Mouse (Mus musculus) kidney, adult 9 months (tissue): ENCODE results near the gene Eif1ad.
"Not testable (repeated sequence)": the region's sequence is repeated elsewhere in the genome, so short reads cannot be mapped to it uniquely, and the experiment has no call there.

Source experiments
- DNase-seq: peaks from one replicate; pipeline ENCODE4 v3.0.0; 2022

The Eif1ad gene

DNA sequence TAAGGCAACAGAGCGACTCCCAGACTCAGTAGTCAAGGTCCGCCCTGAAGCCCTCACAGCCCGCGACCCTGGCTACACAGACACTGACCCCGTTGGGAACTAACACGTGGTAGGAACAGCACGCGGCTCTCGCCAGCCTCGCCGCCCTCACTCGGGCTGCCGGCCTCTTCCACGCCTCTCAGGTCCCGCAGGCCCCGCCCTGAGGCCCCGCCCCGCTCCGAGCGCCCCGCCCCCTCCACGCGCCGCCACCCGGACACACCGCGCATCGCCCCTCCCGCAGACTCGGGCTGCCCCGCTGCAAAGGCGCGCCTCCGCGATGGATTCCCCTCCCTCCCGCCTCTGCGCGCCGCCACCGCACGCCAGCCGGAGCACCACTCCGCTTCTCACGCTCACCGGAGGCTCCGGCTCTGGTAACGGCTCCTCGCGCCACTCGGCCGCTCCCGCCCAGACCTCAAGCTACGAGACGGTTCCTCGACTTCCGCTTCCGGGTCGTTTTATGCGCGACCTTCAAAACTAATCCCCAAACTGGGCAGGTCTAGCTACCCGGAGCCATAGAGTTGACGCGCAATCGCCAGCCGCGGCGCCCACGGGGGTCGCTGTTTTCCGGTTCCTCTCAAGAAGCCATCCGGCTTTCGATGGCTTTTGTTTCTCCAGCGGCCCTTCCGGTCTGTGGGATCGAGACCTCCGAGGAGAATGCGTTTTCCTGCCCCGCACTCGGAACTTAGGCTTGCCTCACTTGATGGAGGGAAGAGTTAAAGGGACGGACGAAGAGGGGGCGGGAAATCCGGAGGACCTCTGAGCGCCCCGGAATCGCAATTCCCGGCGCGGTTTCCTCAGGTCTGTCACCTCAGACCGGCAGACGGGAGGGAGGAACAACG is at the start of gene Eif1ad:
TSS of gene Eif1ad (plus strand) at position 567 of the 878 bp plus-strand sequence.
- DNase-seq: peak; percentile 97

DNA sequence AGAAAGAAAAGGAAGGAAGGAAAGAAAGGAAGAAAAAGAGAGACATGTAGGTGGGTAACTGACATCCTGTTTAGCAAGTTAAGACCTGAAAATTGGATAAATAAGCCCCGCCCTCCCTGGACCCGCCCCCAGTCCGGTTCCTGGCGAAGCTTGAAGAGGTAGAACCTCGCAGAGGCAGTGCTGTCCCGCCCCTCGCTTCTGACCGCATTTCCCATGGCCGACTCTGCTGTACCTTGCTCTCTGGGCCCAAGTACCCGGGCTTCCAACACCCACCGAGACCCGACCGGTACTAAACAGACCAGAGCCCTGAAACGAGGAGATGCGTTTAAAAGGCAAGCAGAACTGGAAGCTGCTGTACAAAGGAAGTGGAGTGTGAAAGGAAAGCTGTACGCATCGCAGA is 42.7 kb upstream of the Eif1ad start:
- peak; percentile 71 for DNase-seq

DNA sequence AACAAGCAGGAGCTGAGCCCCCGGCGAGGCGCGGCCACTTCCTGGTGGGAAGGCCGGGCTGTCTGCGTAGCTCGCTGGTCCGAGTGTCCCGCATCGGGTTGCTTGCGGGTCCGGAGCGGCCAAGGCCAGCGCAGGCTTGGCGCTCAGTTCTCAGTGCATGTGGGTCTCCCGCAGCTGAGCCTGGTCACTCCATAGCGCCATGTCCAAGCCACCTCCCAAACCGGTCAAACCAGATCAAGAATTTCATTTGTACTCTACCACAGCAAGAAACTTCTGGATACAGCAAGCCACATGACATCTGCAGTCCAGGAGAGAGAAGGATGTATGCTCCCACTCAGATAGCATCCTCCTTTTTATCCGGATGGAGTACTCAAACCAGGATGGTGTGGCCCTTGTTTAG is 38.6 kb upstream of the Eif1ad start:
- DNase-seq: peak; percentile 39

DNA sequence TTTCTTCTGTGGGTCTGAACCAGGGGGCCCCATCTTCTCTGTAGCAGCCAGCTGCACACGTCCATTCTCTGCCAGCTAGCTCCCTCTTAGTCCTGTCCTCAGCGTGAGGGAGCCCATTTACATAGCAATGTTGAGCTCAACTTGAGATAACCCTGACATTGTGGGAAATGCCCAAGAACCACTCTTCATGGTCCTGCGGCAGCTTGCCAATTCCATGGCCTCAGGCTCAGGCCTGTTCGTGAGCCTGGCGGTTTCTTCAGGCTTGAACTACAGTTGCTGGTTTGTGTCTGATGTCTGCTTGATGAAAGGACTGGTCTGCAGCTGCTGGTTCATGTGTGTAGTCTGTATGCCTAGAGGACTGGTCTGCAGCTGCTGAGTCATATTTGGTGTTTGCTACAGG is 31.8 kb upstream of the Eif1ad start:
- no peak for DNase-seq

DNA sequence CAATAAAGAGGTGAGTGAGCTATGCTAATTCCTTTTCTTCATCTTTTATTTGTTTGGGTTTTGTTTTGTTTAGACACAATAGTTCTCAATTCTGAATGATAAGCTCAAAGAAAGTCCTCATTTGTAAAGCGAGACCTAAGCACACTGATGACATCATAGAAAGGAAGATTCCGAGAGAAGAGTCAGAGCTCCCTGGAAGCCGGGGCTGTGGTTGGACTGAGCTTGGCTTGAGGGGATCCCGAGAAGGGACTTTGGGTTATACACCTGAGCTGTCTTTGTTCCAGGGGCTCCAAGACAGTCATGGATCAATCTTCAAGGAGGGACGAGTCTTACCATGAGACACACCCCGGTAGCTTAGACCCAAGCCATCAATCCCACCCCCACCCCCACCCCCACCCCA is 31.1 kb upstream of the Eif1ad start, which contains the start of gene Catsper1:
TSS of gene Catsper1 (plus strand) at position 301 of the 400 bp plus-strand sequence.
- no peak for DNase-seq

DNA sequence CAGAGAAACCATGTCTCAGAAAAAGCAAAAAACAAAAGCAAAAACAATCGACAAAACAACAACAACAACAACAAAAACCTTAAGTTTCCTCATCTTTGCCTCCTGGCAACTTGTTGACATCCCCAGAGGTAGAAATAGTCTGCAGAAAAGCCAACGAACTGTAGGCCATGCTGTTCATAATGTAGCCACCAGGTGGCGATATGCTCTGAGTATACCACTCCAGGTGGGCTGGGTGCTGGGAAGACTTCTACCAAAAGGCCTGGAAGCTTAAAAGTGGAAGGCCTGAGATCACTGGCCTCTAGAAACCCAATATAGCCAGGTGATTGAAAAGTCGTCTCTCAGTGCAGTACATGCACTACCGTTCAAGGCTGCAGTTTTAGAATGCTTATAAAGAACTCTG is 28.6 kb upstream of the Eif1ad start:
- peak; percentile 83 for DNase-seq

DNA sequence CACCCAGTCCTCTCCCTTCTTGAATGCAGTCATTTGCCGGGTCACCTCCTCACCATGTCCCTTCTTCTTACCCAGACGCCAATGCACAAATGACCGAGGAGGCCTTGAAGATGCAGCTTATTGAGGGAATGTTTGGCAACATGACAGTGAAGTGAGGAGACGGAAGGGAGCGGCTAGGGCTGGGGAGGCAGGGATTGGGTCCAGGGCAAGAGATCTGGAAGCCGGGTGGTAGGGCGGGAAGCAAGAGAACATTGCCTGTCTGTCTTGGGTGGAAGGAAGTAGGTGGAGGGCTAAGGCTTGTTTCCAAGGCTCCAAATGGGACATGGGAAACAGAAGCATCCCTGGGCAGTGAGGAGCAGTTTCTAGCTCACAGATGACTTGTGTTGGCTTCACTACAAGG is 25.2 kb upstream of the Eif1ad start:
- no peak for DNase-seq

DNA sequence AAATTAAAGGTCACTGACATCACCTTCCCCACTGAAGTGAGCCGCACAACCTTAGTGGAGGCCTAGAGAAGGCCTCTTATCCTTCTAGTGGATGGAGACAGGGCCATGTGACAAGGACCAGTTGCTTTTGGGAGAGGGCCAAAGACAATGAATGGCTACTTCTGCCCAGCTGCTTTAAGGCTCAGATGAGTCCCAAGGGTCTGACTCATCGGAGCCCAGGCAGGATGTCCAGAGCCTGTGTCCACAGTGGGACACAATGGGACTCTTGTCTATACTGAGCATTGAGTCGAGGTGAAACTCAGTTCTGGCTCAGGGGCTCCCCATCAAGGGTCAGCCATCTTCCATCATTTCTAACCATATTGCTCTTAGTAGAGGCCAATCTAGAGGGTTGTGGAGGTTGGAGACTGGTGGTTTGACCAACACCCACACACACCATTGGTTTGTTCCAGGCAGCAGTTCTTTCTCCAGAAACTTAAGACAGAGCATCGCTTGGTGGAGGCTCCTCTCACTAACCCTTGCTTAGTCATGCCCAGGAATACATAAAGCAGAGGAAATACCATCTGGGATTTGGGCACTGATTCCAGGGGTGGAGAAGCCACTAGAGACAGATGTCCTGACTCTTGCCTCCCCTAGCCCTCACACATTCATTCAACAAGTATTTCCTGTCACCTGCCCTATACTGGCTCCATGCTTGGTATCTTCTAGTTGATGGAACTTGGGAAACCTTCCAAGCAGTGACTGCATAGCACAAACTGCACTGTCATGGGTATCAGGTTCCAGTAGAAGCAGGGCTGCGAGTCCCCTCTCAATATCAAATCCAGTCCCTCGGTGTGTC is 21.0 kb upstream of the Eif1ad start:
- DNase-seq: no peak

DNA sequence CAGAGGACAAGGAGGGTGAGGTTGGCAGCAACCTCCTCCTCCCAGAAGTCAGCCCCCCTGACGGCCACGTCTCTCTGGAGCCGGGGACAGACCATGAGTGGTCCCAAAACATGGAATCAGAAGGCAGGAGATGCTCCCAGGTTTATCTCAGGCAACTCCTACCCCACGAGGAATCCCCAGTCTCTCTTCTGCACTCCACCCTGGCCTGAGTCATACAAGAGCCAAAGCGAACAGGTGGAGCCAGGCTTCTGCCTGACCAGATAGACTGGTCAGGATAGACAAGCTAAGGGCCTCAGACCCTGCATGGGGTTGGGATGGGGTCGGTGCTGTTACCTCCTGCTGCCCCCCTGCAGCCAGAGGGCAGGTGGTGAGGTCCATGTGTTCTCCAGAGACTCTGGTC is 18.5 kb upstream of the Eif1ad start:
- no peak for DNase-seq

DNA sequence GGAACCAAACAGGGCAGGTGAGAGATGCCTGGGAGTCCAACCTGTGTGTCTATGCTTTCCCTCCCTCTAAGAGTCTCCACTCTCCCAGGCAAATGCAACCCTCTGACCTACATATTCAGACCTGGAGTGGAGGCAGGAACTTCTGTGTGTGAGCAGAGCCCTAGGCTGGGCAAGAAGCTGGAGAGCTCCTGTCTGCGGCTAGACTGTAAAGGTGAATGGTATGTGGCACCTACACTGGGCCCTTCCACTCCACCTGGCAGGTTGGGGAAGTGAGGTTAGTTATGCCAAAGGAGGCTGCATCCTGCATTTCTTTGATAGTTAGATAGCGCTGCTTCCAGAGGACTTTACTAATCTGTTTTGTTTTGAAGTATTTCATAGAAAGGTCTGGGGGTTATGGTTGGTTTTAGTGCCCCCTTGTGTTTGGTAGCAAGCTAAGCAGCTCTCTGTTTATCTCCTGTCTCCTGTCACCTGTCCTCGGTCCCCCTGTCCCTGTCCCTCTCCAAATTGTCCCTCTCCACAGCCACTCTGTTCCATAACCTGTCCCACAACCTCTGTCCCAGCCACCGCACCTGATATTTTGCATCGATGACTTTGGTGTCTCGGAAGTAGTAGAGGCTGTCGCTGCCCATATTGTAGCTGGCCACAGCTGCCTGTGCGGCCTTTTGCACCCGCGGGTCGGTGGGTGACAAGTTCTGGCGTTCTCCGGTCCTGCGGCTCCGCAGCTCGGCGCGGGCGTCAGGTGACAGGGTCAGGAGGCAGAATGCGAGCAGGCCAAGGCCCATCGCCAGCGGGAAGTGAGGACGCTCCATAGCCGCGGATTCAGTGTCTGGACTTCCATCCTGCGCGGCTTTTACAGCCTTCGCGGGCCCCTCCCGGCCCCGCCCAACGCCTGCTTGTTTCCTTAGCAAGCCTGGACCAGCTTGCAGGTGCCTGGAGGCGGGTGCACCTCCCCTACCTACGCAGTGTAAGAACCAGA is 17.7 kb upstream of the Eif1ad start:
- peak; percentile 31 for DNase-seq

DNA sequence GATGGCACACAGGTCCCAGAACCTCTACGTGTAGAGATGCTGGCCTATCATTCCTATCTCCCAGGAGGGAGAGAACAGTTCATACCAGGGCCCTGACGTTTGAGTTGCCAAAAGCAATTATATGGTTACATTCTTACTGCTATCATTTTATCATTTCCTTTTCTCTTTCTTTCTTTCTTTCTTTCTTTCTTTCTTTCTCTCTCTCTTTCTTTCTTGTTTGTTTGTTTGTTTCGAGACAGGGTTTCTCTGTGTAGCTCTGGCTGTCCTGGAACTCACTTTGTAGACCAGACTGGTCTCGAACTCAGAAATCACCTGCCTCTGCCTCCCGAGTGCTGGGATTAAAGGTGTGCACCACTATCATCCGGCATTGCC is 17.1 kb upstream of the Eif1ad start, which contains the start of gene Cst6:
TSS of gene Cst6 (minus strand) at position 73 of the 372 bp plus-strand sequence.
- not testable (repeated sequence) for DNase-seq

DNA sequence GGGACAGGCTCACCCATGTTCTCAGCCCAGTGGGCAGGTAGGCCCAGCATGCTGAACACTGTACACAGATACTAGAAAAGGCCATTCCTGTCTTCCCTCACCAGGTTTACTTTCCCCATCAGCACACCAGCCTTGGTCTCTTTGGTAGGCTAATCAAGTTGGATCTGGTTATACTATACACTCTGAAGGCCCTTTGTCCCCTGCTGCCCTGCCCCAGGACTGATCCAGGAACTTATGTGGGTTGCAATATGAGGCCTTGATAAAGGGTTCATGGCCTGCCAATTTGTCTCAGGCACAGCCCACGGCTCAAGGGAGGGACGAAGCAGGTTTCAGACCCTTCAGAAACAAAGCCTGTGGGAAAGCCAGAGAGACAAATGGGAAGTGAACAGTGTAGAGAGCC is 12.9 kb upstream of the Eif1ad start:
- no peak for DNase-seq

DNA sequence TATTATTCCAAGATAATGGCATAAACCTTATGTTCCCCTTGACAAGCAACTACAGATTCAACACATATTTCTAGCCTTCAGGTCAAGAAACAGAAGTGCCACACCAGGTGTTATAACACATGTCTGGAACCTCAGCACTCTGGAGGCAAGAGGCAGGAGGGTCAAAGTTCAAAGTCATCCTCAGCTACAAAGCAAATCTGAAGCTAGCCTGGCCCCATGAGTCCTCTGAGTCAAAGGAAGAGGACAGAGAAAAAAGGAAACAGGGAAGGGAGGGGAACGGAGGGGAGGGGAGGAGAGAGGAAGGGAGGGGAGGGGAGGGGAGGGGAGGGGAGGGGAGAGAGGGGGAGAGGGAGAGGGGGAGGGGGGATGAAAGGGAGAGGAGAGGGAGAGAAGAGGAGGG is 10.5 kb upstream of the Eif1ad start:
- no peak for DNase-seq

DNA sequence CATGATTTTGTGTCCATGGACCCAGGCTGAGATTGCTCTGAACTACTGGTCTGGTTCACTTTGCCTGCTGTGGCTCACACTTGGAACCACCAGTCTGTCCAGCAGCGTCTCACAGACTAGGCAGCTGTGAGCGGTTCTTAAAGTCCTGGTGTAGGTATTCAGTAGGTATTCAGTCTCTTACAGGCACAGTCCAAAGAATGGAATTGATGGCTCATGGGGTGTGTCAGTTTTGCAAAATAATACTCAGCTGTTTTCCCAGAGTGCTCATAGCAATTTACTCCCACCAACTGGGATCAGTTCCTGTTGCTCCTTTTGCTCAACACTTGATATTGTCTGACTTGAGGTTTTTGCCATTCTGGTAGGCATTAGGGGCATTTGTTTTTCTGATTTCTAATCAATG is 4.4 kb upstream of the Eif1ad start:
- DNase-seq: no peak

DNA sequence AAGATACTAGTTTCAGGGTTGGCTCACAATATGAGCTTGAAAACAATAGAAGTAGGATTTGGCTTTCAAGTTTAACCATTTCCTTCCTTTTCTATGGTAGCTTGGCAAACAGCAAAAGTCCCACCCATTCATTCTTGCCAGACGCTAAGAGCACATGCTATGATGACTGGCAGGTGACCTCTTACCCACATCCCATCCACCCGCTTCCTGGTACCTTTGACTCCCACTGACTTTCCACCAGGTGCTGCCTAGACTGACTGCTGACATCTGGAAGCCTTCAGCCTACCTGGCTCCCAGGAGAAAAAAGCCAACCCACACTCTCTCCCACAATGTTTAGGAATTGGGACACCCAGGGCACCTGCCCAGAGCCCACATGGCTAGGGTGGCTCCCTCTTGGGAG is 2.4 kb upstream of the Eif1ad start:
- no peak for DNase-seq

DNA sequence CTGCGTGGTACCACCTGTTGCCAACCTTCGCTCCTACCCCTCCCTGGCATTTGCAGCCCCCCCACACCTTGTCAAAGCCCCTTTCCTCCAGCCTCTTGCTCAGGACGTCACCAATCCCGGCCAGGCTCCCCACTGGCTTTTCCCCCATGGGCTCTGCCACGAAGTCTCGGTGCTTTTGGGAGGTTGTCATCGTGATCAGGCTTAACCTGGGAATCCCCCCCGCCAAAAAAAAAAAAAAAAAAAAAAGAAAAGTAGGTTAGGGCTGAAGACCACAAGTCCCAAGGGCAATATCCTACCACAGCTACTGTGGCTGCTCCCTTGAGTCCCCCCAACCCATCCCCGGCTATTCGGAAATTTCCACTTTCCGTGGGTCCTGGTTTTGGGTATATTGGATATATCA is 790 bp upstream of the Eif1ad start:
- DNase-seq: no peak

DNA sequence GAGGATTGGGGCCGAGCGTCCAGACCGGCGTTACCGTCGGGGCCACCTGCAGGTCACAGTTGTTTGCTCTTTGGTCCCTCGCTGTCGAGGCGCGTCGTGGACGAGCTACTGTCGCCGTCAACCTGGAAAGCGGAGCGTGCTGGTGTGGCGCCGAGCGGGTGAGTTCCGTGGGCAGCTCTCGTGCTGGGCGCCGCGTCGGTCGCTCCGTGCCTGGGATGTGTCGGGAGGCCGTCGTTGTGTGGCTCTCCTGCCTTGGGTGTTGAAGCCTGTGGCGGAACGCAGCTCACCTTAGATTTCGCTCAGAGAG is 465 bp downstream of the Eif1ad start, which contains the start of gene Banf1:
TSS of gene Banf1 (minus strand) at position 116 of the 307 bp plus-strand sequence.
- DNase-seq: no peak

DNA sequence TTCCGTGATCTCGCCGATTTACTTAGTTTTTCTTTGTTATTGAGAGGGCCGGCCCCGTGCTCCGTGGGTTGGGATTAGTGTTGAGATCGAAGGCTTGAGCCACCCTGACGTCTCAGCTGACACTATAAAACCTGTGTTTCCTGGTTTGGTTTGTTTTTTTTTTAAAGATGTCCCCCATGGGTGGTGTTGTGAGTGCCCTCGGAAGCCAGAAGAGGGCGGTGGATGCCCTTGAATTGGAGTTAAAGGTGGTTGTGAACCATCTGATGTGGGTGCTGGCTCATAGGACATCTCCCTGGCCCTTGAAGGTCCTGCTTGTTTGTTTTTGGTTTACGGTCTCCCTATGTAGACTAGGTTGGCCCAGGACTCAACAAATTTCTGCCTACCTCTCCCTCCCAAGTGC is 914 bp downstream of the Eif1ad start:
- DNase-seq: no peak

DNA sequence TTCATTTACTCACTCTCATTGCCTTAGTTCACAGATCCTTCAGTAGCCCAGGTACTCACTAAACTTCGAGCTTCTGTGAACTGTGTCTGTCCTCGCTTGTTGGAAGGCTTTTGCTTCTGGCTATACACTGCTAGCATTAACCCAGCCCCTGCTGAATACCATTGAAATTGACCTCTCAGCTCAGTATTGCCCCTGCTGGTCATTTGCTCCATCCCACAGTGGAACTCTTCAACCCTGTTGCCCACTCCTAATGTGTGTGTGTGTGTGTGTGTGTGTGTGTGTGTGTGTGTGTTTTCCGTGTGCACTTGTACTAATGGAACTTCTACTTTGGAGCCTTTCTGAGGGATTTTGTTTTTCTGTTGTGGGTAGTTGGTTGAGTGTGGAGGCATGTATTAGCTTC is 4.4 kb downstream of the Eif1ad start:
- DNase-seq: no peak

DNA sequence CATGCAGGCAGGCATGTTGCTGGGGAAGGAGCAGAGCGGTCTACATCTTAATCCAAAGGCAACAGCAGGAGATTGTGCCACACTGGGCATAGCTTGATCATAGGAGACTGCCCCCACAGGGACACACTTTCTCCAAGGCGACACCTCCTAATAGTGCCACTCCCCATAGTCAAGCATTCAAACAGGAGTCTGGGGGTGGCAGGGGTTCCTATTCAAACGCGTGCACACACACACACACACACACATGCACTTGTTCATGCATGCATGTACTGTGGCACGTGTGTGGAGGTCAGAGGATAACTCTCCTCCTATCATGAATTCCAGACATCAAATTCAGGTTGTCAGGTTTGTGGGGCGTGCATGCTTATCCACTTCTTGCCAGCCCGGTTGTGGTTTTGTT is 6.2 kb downstream of the Eif1ad start:
- no peak for DNase-seq

DNA sequence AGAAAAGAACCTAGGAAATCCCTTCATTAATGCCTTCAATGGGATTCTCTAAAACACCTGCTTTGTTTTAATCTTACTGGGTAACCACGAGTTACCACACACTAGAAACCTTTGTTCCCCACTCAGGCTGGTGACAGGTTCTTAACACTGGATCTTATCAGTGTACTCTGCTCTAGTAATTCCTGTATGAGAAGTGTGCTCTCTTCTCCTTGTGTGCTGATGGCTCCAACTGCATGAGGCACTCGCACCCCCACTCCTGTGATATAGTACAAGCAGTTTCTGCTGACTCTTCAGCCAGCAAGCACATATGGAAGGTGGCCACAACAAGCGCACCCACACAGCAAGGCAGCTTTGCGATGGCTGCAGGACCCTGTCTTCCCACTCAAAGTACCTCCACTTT is 7.6 kb downstream of the Eif1ad start:
- no peak for DNase-seq

DNA sequence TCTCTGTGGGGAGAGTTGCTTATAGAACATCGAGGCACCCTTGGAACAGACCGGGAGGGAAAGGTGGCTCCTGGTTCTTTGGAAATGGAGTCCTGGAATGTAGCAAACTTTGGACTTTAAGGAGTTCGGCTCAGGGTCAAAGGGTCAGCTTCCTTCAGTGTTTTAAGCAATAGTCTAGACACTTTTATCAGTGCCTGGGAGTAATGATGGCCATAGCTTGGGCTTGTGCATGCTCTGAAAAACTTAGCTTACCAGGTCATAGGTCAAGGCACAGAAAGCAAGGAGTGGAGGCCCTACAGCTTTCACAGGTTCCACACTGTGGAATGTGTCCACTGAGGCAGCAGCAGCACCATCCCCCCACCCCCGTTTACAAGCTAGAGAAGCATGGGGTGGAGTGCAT is 8.2 kb downstream of the Eif1ad start:
- no peak for DNase-seq

DNA sequence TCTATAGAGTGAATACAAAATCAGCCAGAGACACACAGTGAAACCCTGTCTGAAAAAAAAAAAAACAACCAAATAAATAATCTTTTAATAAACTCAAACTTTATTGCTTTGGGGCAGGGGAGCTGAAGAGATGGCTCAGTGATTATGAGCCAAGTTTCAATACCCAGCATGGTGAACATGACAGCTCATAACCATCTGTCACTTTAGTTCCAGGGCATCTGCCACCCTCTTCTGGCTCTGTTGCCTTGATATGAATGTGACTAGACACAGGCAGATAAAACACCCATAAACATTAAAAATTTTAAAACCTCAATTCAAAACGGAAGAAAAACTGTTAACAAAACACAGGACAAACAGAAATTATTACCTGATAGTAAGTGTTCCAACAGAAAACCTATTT is 10.9 kb downstream of the Eif1ad start:
- DNase-seq: no peak
